Mouse (Mus musculus): Measurements from ENCODE around the gene Olfr248.
"Not testable (repeated sequence)": the region's sequence is repeated elsewhere in the genome, so short reads cannot be mapped to it uniquely, and the experiment has no call there.

Olfr248 gene

DNA sequence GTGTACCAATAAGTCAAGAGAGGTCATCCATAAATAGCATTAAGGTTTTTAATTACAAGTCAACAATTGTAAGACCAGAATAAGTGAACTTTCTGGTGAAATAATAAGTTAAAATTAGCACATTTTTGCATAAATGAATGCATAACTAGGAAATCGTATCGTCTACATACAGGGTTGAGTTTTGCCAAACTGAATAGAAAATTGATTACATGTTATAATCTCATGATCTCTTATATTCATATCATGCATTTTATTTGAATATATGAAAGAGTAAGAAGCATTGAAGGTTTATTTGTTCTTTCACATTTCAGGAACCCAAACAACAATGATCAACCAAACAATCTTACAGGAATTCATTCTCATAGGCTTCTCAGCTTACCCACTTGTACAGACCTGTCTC lies at the start of gene Olfr248:
Gene Olfr248 (plus strand): TSS at position 301 of the 400 bp plus-strand sequence.
- DNase-seq (ENCODE audit: low spot score) = no peak

DNA sequence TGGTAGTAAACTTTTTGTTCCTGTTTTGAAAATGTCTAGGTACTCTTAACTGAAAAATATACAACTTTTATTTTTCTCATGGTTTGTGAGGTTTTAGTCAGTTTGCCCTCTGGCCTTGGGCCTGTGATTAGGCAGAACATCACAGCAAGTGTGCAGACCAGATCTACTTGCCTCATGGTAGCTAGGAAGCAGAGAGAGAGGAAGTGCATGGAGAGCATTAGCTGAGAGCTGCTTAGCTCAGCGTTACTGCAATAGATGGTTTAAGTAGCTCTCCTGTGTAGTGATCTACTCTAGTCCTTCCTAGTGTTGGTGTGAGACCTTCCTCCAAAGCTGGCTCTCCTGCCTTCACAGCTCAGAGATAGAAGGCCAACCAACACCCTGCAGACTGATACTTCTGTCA lies 37.2 kb upstream of the Olfr248 start:
- not testable (repeated sequence) for DNase-seq (ENCODE audit: low spot score)

DNA sequence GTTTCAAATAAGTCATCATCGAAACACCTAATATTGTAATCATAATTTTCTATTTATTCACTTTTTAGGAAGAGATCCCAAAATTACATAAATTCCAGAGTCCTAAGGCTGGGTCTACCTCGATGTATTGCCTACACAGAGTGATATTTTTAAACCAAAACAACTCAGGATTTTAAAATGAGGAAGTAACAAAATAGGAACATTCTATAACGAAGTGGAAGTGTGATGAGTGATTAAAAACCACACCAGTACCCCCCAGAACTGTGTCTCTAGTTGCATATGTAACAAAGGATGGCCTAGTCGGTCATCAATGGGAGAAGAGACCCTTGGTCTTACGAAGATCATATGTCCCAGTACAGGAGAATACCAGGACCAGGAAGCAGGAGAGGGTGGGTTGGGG lies 36.2 kb upstream of the Olfr248 start:
- DNase-seq (ENCODE audit: low spot score) = no peak

DNA sequence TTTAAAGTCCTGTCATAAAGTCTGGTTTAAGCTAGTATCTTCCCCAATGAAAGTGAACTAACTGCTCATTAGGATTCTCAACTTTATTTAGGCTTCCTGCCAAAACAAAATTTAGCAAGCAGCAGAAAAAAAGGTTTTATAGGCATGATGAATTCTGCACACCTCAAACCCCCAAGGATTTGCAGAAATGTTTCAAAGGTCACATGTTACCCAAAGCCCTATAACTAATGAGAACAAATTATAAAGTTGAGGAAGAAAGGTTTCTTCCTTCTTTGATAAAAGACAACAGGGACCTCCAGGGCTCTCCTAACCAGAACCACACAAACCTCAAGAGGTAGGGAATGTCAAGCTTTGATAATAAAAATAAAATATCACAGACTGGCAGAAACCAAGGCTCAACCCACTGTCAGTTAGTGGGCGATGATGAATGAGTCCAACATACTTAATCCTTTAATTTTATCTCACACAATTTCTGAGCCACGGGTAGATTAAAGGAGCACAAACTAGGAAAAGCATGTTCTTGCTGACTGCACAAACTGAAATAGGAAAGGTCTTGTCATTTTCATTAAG lies 25.9 kb upstream of the Olfr248 start, which contains the start of gene Olfr417:
Gene Olfr417 (plus strand): TSS at position 241 of the 570 bp plus-strand sequence.
- DNase-seq (ENCODE audit: low spot score) = no peak

DNA sequence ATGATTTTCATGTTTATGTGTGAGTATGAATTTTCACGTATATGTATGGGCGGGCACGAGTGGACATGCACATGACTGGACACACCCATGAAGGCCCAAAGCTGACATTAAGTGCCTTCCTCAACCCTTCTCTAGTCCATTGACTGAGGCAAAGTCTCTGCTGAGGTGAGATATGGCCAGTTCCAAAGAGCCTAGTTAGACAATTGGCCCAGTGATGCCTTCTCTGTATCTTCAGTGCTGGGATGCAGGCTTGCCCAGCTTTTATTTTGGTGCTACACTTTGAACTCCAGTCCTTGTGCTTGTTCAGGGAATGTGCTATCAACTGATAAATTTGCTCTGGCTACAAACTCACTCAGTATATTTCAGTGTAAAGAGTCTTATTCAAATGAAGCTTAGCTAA lies 17.0 kb upstream of the Olfr248 start:
- DNase-seq (ENCODE audit: low spot score) = no peak

DNA sequence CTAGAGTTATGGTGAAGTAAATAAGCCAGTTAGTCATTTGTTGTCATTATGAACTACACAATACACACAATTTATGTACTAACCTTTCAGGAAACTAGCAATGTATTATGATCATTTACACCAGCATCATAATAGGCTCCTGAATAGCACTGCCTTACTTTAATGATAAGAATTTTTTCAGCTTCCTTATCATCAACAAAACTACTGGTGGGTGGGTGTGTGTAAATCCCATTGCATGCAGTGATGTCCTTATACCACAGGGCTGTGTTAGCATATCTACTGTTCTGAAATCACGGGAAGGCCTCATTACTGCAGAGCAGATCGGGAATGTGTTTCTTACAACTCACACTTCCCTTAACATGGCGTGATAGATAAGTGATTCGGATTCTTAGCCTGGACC lies 32.1 kb downstream of the Olfr248 start:
- DNase-seq (ENCODE audit: low spot score) = no peak

DNA sequence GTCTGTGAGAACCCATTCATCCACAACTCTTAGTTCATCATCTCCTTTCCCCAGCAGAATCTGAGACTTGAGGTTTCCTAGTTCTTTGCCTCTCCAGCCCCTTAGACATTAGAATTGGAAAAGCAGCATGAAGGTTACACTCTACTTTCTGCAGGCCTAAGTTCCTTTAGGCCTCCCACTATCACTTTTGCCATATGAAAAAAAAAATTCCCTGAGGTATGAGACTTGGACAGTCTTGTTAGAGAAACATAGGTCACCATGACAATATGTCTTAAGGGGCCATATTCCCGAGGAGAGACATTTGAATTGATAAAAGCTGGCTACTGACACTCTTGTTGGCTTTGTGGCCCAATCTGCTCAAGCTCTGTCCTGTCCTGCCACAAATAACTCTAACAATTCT lies 32.9 kb downstream of the Olfr248 start, which contains the start of gene Olfr414:
Gene Olfr414 (plus strand): TSS at position 301 of the 400 bp plus-strand sequence.
- DNase-seq (ENCODE audit: low spot score) = no peak

DNA sequence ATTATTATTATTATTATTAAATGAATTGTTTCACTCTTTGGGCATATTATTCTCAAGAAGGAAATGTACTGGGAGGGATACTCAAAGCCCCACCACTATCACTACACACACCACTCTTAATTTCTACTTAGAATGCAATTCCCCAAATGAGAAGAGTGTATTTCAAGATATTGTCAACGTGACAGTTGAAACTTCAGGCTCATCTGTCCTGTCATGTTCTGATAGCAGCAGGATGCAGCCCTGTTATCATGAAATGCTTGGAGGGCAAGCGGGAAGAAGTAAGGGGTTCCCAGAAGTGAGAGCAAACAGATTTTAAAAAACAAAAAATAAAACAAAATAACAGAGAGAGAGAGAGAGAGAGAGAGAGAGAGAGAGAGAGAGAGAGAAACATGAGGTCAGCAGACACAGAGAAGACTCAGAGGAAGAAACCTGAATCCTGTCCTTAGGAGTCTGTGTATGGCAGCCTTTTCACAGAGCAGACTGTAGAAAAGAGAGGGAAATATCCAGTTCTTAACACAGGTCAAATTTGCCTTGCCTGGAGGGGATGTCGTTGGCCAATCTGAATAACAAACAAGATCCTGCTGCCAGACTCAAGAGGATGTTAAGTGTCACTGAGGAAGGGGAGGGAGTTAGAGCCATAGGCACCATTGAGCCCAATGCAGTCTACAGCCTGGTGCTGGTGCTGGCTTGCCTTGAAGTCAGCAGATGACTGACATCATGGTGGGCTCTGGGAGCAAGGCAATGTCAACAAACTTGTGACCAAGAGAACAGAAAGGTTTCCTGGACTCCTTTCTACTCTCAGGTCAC lies 35.5 kb downstream of the Olfr248 start:
- no peak for DNase-seq (ENCODE audit: low spot score)

DNA sequence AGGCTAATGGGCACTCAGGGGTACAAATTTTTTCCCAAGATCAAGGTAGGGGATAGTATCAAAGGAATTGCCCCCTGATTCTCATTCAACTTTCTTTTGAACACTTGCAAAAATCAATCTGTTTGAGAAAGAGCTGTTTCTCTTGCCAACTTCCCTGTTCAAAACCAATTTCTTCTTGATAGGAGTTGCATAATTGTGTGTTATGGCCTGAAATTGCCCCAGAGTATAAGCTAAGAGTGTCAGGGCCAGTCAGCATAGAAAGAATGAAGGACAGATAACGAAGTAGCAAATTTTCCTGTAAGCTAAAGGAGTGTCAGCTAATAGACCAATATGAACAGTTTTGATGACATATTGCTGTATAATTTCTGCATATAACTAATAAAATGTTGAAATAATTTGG lies 36.6 kb downstream of the Olfr248 start:
- DNase-seq (ENCODE audit: low spot score) = no peak

DNA sequence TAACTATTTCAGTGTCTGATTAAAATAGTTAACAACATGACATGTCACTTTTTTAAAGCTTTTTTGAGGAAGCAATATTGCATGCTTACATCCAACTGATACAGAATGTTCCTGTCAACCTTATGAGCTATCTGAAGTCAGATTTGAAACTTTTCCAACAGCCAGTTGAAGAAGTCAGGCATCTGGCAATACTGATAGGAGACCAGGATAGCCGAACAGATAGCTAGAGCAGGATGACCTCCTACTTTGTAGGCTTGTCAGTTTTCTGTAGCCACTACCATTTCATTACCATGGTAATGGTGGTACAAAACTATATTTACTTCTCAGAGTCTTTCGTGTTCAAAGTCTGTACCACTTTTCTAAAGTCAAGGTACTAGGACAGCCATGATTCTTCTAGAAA lies 37.6 kb downstream of the Olfr248 start:
- no peak for DNase-seq (ENCODE audit: low spot score)

DNA sequence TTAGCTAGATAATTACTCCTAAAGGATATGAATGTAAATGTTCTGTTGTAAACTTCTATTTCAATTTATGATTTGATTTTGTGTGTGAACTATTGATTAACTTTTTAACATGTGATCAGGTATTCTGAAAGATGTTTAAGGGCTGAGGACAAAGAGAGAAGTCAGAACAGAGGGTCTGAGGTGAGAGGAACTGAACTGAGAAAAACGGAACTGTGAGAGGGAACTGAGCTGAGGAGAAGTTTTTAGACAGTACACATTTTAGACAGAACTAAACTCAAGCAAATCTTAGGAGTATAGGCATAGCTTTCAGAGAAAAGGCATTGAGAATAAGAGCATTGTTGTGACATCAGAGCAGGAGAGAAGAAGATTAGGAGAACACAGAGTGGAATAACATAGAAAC lies 43.3 kb downstream of the Olfr248 start:
- no peak for DNase-seq (ENCODE audit: low spot score)

All from retina, embryonic 14.5 days (tissue).